Mouse (Mus musculus) cortical plate, adult 2 months (tissue): ENCODE measurements around the gene Tmem87b.

Experiments used
- CTCF ChIP-seq: fragments of 200-500 bp; IDR thresholded peaks from 2 replicates; pipeline ENCODE4 v1.5.1; 2011; ENCODE audit warnings: mild to moderate bottlenecking, control low read depth, low read length; ENCODE audit not compliant: insufficient read depth; ENCODE audit errors: extremely low read depth
- POLR2A ChIP-seq: fragments of 200-500 bp; IDR thresholded peaks from 2 replicates; pipeline ENCODE4 v1.6.1; 2011; ENCODE audit warnings: mild to moderate bottlenecking, low read length, control low read depth; ENCODE audit not compliant: insufficient read depth; ENCODE audit errors: extremely low read depth

- TF ChIP-seq POLR2A (no peak), CTCF (no peak)
These were observed 20.7 kb downstream of the Tmem87b start for GRCm38 (mm10) chr2:128838611-128839010.
